Mouse (Mus musculus): ENCODE measurements around the gene Gm9376. TPM values are rescaled to one million over a fixed set of nuclear protein-coding genes. Genes with fewer than 3 reads are reported as not detected.

Gene Gm9376
- total RNA-seq, 2 experiments from 2014 or later = not detected

GRCm38 (mm10) chr14:118277704-118278498, 11.1 kb downstream of the Gm9376 start:
- no peak for ATAC-seq (ENCODE audit: poor library complexity, severe bottlenecking)

- ATAC-seq (ENCODE audit: poor library complexity, severe bottlenecking) = peak; percentile 51
Measured at GRCm38 (mm10) chr14:118282272-118282671, 15.5 kb downstream of the Gm9376 start.

- no peak for ATAC-seq (ENCODE audit: poor library complexity, severe bottlenecking)
Measured at GRCm38 (mm10) chr14:118282917-118283316, 16.2 kb downstream of the Gm9376 start.

- ATAC-seq (ENCODE audit: poor library complexity, severe bottlenecking) = no peak
Measured at GRCm38 (mm10) chr14:118286096-118286495, 19.3 kb downstream of the Gm9376 start.

GRCm38 (mm10) chr14:118289133-118289532, 22.4 kb downstream of the Gm9376 start:
- ATAC-seq (ENCODE audit: poor library complexity, severe bottlenecking) = peak; percentile 33; the same call in 1 of the 2 replicates

- ATAC-seq (ENCODE audit: poor library complexity, severe bottlenecking) = peak; percentile 71
Measured at GRCm38 (mm10) chr14:118290009-118290408, 23.2 kb downstream of the Gm9376 start.

- ATAC-seq (ENCODE audit: poor library complexity, severe bottlenecking) = no peak
Measured at GRCm38 (mm10) chr14:118302606-118303005, 35.8 kb downstream of the Gm9376 start.

- no peak for ATAC-seq (ENCODE audit: poor library complexity, severe bottlenecking)
Measured at GRCm38 (mm10) chr14:118304560-118304959, 37.8 kb downstream of the Gm9376 start.

- ATAC-seq (ENCODE audit: poor library complexity, severe bottlenecking) = no peak
Measured at GRCm38 (mm10) chr14:118305951-118306350, 39.2 kb downstream of the Gm9376 start.

- ATAC-seq (ENCODE audit: poor library complexity, severe bottlenecking) = no peak
Measured at GRCm38 (mm10) chr14:118307060-118307459, 40.3 kb downstream of the Gm9376 start.

- ATAC-seq (ENCODE audit: poor library complexity, severe bottlenecking) = no peak
Measured at GRCm38 (mm10) chr14:118311703-118312102, 44.9 kb downstream of the Gm9376 start.

GRCm38 (mm10) chr14:118312664-118313063, 45.9 kb downstream of the Gm9376 start:
- no peak for ATAC-seq (ENCODE audit: poor library complexity, severe bottlenecking)

GRCm38 (mm10) chr14:118313931-118314330, 47.2 kb downstream of the Gm9376 start:
- no peak for ATAC-seq (ENCODE audit: poor library complexity, severe bottlenecking)

GRCm38 (mm10) chr14:118317260-118317659, 50.5 kb downstream of the Gm9376 start:
- no peak for ATAC-seq (ENCODE audit: poor library complexity, severe bottlenecking)

Other genes starting within 250 kb of the Gm9376 start
- gene Dct, start 214.7 kb upstream of the Gm9376 start, total RNA-seq (2015) = 0.04 TPM in 1 of 2 replicates, not detected in the other
- 0.07 and 0.08 TPM in 2 replicates for gene Dct, start 214.7 kb upstream of the Gm9376 start, total RNA-seq (2017)
- 16.7 and 24.5 TPM in 2 replicates for gene Tgds, start 134.2 kb upstream of the Gm9376 start, total RNA-seq (2015)
- 20.3 and 20.5 TPM in 2 replicates for gene Tgds, start 134.2 kb upstream of the Gm9376 start, total RNA-seq (2017)
- 8.5 and 10.8 TPM in 2 replicates for gene Gpr180, start 129.8 kb upstream of the Gm9376 start, total RNA-seq (2015)
- 7.2 and 7.8 TPM in 2 replicates for gene Gpr180, start 129.8 kb upstream of the Gm9376 start, total RNA-seq (2017)
- not detected in 2 replicates for gene Sox21, start 29.9 kb upstream of the Gm9376 start, total RNA-seq (2015)
- not detected in 2 replicates for gene Sox21, start 29.9 kb upstream of the Gm9376 start, total RNA-seq (2017)